Mouse (Mus musculus): ENCODE measurements around the gene Grip1.

The Grip1 gene

DNA sequence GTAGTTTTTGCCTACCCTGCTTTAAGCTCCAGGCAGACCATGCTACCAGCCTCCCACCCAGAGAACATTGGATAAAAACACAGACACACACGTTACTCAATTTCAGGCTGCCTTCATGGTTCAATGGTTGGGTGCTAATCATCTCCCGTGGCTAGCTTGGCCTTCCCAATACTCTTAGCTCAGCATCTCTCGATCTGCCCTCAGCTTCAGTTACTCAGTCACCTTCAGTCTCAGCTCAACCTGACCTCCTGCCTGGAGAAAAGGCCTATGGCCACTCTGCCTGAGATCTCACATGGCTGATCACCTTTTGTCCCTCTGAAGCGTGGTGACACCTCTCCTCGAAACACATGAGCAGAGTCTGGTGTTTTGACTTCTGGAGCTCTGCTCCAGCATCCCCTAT, 379.7 kb downstream of the Grip1 start:
- DNase-seq (ENCODE audit: low read depth, low spot score) = no peak

DNA sequence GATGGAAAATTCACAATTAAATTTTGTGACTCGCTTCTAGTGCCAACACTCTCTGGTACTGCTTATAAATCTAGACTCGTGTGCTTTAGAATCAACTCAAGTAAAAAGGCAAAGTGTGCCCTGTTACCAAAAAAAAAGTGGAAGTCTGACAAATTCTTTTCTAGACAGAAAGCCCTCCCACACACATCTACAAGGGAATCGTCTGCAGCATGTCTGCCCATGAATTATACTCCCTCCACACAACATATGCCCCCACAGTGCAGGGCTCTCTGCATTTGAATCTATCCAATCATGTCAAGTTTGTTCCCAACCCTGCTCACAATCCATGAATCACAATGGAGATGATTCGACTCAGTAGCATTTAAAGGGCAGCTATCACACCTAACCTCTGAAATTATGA, 380.5 kb downstream of the Grip1 start:
- DNase-seq (ENCODE audit: low read depth, low spot score) = no peak

DNA sequence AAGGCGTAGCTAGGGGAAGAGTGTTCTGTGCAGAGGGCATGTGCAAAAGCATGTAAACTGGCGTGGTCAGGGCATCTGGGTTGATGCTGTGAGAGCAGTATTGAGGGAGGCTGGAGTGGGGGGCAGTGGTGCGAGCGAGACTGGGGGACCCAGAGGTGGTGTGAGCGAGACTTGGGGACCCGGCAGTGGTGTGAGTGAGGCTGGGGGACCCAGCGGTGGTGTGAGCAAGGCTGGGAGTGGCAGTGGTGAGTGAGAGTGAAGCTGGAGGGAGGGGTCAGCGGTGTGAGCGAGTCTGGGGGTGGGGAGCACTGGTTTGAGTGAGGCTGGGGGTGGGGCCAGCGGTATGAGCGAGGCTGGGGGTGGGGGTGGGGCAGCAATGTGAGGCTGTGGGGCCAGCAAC, 386.0 kb downstream of the Grip1 start:
- no peak for DNase-seq (ENCODE audit: low read depth, low spot score)

DNA sequence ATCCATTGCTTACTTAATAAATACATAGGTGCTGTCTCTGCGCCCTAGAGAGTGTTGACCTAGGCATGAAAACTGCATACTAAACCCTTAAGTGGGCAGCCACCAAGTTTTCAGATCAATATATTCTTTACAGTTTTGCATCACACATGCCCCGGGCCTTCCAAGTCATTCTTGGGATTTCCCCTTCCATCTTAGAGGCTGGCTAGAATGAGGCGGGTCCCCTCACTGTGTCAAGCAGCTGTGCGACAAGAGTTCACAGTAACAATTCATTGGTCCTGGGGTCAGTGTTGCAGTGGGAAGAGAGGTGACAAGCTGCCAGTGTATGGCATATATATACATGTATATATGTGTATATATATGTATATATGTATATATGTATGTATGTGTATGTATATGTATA, 388.4 kb downstream of the Grip1 start:
- no peak for DNase-seq (ENCODE audit: low read depth, low spot score)

DNA sequence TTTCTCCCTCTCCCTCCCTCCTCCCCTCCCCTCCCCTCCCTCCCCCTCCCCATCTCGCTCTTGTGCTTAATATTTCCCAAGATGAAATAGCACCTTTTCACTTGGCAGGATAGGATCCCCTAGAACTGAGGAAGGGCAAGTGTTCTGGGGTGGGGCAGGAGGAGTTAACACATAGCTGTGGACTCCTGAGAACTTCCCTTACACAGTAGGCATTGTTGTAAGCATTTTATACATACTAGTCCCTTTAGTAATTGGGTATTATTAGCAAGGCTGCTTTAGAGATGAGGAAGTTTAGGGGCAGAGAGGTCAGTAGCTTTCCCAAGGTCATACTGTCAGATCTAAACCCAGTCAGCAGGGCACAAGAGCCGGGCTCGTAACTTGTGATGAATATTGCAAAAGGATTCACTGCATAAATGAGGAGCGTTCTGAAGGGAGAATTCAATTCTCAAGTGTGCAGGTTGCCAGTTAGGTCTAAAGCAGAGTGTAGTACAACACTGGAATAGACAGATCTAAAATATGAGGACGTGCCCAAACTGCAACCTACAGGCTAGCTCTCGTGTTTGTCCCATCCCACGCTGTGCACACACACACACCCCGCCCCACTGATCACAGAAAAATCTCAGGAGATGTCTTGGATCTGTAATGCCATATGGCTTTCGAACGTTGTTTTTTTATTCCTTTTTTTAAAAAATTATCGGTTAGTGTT, 392.2 kb downstream of the Grip1 start:
- no peak for DNase-seq (ENCODE audit: low read depth, low spot score)

DNA sequence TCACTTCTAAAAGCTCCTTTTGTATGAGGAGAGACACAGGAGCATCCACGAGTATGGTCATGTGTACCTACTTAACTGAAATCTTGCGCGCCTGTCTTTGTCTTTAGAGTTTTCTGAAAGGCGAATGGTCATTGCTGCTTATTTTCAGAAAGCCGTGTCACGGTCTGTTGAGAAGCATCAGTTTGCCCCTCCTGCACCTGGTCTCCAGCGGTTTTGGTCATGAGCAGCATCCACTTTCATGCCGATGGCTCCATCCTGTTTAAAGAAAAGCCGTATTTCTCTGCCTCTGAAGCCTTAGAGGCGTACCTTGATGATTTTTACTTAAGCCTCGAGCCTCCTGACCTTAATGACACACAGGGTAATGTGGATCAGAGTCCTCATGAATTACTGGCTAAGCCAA, 398.0 kb downstream of the Grip1 start:
- no peak for DNase-seq (ENCODE audit: low read depth, low spot score)

DNA sequence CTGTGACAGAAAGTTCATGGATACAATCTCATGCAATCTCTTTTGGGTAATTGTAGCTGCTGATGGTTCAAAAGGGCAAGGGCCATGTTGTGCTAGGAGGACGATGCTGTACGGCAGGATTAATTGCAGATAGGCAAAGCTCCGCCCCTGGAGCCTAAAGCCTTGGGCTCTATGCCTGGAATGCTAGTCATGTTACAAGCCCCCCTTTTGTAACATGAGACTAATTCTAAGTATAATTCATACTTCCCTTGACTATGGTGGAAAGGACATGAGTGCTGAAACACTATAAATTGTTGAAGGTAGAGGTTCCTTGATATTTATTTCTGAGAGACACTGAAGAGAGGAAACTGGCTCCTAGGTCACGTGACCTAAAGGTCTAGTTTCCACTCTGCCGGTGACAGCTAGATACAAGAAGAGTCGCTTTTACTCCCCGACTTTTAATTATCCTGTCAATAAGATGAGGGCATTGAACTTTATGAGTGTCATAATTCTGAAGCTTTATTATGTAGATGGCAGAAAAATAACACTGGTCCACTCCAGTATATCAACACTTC, 399.0 kb downstream of the Grip1 start:
- no peak for DNase-seq (ENCODE audit: low read depth, low spot score)

DNA sequence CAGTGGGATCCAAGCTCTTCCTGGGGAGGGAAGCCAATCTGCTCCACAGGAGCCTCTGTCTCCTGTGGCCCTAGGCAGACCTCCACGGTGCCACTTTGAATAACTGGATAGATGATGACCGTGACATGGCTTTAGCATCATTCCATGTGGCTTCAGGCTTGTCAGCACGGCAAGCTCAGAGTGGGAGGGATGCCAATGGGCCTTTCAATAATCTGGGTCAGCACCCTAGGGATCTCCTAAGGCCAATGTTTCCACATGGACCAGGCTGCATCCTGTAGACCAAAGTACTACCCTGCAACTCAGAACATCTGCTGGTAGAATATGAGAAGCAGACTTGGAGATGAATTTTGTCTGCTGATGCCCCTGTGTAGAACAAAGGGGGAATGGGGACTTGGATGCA, 414.1 kb downstream of the Grip1 start:
- DNase-seq (ENCODE audit: low read depth, low spot score) = no peak

DNA sequence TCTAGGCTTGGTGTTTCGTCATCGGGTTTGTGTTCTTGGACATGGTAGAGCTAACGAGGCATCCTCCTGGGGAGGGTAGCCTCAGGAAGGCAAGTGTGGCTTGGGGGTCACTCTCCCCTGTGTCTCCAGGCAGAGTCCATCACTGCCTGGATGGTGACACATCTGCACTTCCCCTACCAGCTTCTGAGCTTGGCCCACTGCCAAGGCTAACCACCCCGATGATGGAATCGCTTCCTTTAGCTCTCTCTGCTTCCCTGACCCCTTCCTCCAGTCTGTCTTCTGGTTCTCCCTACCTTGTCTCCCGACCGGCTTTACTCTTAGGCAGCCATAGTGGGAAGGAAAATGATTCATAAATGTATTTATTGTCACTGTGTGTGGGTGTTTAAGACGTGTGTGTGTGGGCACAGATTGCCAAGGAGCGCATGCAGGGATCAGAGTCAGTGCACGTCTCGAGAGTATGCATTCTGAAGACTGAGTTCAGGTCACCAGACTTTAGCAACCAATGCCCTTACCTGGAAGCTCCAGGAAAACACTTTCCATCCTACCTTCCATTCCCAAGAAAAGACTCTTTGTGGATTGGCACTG, 415.5 kb downstream of the Grip1 start:
- no peak for DNase-seq (ENCODE audit: low read depth, low spot score)

DNA sequence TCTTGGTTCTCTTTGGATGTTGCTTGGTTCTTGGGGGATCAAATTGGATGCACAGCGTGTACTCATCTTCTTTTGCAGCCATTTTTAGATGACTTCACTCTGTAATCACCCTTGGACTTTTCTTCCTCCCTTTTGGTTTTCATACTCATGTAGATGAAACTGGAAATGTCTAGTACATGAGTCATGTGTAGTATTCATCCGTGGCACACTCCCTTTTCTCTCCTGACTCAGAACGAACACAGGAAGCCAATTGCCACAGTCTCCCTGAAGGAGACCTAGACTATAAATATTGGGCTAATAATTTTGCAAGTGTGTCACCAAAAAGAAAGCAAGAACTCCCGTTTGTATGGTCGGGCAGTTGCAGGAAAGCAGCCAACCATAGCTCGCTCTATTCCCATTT, 423.1 kb downstream of the Grip1 start:
- DNase-seq (ENCODE audit: low read depth, low spot score) = no peak

DNA sequence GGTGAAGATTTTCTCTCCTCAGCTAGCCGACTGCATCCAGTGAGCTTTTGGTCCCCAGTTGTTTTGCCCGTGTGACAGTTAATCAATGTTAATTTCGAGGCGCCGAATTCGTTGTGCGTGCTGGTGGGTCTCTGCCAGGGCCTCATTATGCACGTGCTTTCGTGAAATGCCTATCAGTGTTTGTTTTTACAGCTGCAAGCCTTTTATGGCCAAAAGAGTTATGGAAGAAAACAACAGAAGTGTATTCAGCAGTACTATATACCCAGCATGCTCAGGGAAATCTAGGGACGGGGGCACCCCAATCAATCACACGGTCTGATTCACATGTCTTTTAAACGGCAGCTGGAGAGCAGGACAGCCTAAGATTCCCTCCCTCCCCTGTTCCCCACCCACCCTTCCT, 424.7 kb downstream of the Grip1 start:
- no peak for DNase-seq (ENCODE audit: low read depth, low spot score)

DNA sequence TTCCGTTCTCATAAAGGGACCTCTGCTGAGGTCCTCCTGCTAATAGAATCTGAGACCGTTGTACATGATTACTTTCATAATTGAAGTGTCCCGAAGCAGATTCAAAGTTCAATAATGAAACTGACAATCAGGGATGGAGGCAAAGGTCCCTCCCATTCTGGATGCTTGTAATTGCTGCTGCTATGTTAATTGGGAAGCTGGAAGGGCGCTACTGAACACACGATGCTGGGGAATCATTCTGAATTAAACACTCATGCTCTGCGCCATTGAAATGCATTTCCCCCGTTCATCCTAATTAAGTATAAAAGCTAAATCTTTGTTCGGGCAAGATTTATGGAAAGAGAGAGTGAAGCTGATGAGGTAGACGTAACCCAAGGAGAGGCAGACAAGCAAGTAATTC, 431.0 kb downstream of the Grip1 start:
- DNase-seq (ENCODE audit: low read depth, low spot score) = no peak

DNA sequence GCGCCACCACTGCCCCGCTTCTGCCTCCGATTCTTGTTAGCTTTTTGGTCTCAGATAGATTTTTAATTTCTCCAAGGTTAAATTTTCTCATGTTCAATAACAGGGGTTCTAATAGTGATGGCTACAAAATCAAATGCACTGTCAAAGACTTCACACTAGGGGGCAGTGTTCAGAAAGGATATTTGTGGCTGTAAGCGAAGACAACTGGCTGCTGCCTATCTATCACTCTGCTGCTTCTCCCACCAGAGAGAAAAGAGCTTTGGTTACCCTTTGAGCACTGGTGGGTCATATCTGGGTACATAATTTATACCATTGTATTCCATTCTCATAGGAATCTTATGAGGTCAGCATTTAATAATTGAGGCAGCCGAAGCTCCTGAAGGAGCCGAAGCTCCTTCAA, 431.9 kb downstream of the Grip1 start:
- no peak for DNase-seq (ENCODE audit: low read depth, low spot score)

DNA sequence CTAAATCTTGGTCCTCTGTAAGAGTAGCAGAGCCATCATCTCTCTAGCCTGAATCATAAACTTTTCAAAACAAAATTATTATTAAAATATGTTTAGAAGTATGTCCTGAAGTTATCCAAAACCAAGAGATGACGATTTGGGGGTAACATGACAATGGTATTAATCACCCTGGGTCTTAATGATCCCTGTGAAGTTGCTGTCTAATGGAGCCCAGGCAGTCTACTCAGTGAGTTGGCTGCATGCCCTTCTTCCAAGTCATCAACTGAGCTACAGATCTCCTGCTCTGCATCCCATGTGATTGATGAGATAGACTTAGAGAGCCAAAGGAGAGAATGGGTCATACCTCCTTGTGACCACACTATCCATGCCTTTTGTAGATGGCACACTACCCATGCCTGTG, 433.1 kb downstream of the Grip1 start:
- DNase-seq (ENCODE audit: low read depth, low spot score) = no peak

DNA sequence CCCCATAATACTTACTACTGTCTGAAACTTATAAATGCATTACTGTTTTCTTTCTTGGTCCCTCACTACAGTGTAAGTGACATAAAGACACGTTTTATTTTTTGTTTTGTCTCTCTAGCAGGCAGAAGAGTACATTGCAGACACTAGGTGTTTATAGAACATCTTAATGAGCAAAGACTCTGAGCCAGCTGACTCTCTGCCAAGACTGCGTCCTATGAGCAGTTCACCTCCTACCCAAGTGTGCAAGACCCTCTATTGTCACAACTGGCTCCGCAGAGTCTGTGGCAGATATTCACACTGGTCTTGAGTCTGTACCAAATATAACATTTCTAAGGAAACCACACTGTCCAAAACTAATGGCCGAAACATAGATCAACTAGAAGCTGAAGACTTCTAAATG, 449.1 kb downstream of the Grip1 start:
- DNase-seq (ENCODE audit: low read depth, low spot score) = no peak

DNA sequence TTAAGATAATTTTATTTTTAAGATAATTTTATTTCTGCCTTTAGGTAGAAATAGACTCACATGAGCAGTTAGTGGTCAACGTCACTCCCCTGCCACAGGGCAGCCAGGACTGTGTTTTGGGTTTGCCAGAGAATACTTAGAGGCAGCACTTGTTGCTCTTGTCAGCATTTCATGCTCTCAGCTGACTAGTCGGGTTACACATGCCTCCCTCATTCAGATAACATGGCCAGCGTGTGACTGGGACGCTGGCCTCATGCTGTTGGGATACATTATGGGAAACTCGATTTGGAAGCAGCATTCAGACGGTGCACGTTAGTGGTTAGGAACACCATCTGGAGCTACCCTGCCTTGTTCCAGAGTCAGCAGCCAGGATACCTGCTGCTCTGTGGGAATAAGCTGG, 453.2 kb downstream of the Grip1 start:
- no peak for DNase-seq (ENCODE audit: low read depth, low spot score)

DNA sequence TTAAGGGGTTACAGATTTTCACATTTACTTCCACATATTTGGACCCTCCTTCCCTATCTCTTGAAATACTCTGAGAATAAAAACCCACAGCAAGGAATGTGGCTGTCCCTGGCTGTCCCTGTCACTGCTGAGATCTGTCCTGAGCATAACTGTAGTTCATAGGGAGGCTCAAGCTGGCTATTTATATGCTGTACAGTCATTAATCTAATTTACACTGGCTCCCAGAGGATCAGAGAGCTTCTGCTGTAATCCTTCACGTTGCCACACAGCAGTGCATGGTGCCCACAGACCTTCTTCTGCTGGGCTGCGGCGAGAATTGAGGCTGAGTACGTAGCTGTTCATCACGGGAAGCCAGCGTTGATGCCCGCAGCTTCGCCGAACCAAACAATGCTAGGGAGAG, 464.4 kb downstream of the Grip1 start:
- DNase-seq (ENCODE audit: low read depth, low spot score) = no peak

DNA sequence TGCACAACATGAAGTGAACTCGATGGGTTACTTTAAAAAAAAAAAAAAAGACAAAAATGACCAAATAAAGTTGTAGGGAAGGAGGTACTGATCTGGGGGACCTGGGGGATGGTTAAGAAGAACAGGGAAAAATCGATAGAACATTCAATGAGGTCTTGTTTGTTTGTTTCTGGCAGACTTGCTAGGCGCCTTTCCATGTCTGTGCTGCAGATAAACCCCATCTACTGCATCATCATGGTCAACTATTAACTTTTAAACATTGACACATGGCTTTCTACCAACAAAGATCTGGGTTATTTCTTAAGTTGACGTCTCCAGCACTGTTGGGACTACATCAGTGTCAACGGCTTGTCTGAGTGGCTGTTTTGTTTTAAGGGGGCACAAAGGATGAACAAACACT, 474.3 kb downstream of the Grip1 start:
- DNase-seq (ENCODE audit: low read depth, low spot score) = no peak

DNA sequence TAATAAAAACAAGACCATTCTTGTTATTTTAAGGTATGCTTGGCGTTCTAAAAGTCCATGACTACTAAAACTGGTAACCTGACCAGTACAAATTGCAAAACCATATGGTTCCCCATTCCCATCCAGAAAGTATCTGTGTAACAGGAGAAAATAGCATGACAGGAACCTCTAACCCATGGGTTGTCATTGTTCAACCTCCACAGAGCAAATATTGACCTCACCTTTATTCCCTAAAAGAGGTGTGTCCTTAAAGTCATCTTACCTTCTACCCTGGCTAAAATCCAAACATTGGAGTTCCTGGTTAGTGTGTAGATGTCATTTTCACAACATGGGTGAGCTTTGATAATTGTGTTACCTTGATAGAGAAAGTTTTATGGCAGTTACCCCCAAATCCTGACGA, 475.3 kb downstream of the Grip1 start:
- DNase-seq (ENCODE audit: low read depth, low spot score) = no peak

DNA sequence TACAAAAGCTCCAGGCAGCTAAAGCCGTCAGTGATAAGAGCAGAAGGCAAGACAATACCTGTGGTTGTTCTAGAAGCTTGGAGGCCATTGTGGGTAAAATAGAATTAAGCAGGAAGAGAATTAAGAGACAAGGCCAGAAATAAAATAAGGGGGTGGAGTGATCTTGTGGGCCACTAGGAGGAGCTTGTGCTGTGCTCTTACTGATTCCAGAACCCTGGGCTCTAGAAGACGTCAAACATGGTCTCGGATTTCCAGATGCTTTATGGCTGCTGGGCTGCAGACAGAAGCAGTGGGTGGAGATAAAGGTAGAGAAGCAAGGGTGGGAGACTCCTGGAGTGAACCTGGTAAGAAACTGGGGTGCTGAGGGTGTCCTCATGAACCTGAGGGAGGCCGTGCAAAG, 479.2 kb downstream of the Grip1 start:
- DNase-seq (ENCODE audit: low read depth, low spot score) = no peak

DNA sequence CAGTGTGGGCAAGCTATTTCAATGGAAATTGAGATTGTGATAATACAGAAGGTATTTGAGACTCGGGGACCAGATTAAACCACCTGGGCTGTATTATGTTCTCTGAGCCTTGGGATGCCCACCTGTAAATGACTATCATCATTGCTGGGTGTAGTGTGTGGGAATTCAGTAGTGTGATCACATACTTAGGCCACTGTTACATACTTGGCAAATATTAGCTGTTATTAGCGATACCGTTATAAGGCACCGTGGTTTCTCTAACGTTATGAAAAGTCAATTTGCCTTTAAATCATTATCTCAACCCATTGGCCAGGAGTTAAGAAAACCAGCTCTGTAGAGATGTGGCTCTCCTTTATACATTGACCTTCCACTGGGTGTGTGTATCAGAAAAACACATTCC, 479.7 kb downstream of the Grip1 start:
- no peak for DNase-seq (ENCODE audit: low read depth, low spot score)

DNA sequence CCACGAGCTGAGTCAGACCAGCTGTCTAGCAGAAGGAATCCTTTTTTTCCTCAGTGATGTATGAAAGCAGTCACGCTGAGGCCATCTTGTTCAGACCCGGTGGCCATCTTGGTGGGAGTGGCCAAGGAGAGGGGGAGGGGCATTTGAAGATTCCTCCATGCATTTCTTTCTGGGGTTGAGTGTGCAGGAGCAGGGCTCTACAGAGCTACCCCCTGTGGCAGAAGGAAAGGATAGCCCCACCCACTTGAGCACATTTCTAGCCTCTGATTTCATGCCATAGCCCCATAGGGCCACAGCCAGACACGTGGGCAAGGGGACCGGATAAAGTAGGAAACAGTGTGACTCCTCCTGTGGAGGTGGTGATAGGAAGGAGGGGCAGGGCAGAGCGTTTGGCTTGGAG, 481.6 kb downstream of the Grip1 start:
- no peak for DNase-seq (ENCODE audit: low read depth, low spot score)

DNA sequence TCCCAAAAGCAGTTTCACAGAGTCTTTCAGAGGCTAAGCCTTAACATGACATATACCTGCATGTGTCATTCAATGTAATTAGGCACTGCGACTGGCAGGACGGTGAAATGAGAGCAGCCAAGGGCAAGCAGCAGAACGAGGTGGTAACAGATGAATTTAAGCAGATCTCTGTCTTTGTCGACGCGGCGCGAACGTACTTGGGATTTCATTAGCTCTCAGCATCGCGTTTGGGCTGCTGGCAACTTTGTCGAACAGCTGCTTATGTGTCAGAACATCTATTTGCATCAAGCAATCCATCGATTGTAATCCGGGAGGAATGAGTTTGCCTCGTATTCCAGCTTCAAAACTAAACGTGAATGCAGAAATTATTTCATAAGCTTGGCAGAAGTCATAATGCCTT, 483.9 kb downstream of the Grip1 start:
- no peak for DNase-seq (ENCODE audit: low read depth, low spot score)

DNA sequence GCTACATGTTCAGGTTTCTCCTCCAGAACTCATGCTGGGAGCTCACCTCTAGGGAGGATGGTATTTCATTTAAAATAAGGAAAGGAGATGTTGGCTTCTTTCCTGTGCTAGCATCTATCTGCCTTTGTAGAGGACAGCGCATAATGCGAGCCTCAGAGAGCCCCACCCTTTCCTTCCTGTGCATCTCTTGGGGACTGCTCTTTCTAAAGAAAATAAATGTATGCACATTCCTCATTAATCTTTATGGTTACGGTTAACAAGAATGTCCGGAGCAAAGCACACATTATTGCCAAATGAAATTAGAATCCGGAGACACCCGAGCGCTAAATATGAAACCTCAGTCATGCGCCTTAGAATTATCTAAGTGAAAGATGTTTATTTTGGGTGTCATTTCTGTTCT, 490.3 kb downstream of the Grip1 start:
- no peak for DNase-seq (ENCODE audit: low read depth, low spot score)
